Mouse (Mus musculus) frontal cortex, postnatal 14 days (tissue): ENCODE measurements around the gene Rmnd1.
A peak's percentile ranks its signal among the peaks of the same experiment; 100 is the strongest.

Experiments
- DNase-seq, 2 experiments: peaks; one replicate each; pipeline ENCODE4 v3.0.0; 2022; ENCODE audit warnings: low spot score in 2 of 2

The Rmnd1 gene

DNA sequence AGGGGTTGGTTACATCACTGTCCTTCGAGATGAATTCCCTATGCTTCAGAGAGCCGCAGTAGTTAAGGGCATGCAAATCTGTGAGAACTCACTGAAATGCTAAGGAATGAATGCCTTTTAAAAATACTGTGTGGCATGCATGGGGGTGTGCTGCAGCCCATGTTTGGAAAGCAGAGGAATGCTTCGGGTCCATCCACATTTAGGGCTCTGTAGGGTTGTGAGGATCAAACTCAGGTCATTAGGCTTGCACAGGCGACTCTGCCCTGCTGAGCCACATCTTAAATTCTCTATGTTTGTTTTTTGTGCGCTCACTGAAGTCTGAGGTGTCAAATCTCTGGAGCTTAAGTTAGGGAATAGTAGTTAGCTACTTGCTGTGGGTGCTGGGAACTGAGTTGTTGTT, 41.1 kb downstream of the Rmnd1 start:
- DNase-seq: no peak

DNA sequence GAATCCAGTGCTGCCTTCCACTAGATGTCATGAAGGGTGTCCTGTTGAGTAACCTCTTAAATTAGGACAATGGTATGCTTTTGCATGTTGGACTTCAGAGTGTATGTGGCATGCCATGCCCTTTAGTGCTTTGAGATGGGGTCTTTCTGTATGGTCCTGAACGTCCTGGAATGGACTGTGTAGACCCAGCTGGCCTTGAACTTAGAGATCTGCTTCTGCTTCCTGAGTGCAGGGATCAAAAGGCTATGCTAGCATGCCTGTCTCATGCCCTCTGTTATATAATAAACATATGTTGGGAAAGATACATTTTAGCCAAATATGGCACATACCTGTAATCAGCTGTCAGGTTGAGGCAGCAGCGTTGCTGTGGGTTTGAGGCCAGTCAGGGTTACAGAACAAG, 41.6 kb downstream of the Rmnd1 start:
- DNase-seq: no peak

DNA sequence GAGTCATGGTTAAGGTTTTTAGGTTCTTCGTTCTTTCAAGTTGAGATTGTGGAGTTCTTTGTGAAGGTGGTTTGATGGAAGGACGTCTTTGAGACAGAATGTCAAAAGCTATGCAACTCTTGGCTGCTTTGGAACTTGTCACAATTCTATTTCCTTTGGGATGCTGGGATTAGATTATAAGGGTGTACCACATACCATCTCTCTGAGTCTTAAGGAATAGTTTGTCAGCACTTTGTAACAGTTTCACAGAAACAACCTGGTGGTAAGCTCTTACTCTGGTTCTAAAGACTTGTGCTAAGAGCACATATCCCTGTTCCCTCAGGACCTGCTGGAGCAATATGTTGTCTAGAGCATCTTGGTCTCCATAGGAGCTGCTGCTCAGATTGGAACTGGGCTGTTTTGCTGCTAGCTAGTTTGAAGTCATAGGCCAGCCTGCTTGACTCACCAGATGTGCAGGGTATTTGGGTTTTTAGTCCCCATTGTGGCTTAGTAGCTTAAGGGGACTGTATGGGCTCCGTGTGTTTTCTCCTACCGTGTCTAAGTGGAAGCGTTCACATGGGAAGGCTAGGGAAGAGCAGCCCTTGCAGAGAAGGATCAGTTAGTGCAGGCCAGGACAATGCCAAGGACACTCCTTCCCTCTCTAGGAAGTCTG, 42.6 kb downstream of the Rmnd1 start:
- DNase-seq: no peak

DNA sequence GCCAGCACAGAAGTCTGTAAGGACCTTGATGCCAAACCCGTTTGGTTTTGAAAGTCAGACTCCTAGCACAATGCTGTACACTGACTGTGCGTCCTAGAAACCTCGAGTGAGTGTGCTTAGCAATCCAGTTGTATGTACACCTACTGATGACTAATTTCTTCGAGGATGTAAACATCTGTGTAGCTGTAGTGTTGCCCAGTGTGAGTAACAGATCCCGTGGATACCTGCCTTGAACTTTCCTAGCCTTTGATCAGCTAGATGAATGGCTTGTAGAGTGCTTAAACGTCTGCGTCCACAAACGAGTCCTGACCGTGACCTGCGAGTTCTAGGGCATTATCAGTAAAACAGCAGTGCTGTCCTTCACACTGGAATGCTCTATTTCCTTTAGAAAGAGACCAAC, 43.2 kb downstream of the Rmnd1 start:
- DNase-seq: no peak

DNA sequence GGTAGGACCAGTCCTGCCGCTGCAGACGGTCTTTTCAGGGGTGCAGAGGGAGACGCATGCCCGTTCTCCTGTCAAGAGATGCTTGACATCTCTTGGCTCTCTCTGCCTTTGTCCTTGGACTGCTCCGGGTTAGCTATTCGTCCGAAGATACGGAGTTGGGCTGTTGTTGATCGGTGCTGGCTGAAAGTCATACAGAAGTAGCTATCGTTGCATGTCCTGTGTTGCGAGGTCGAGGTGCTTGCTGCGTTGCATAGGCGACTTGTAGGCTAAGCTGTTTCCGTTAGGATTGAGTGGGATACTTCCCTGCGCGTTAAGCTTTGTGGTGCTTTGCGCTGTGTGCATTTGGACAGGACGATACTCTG, 43.8 kb downstream of the Rmnd1 start:
- DNase-seq: no peak

DNA sequence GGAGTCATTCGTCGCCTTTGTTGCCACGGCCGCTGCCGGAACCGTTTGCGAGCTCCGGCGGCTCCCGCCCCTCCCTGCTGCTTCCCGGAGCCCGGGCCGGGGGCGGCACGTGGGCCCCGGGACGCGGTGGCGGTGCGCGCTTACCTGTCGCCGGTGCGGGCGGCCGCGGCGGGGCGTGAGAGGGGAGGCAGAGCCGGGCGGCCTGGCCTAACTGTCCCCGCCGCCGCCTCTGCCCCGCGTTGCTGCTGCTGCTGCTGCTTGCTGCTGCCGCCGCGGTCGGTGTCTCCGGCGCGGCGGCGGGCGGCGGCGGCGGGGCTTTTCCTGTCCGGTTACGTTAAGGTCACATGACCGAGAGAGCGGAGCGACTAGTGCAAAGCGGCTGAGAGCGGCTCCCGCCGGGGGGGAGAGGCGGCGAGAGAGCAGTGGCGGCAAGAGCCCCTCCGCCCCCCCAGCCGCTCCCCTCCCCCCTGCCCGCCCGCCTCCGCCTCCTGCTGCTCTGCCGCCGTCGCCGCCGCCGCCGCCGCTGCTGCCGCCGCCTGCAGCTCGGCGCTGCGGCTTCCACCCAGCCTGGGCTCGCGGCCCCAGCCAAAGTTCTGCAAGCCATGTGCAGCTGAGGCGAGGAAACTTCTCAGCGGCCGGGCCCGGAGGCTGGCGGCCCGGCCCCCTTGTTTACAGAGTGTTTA, 44.3 kb downstream of the Rmnd1 start, which contains the start of gene Zbtb2:
Gene Zbtb2 (minus strand): TSS at position 408 of the 683 bp plus-strand sequence.
- peak; percentile 39 to 46 for DNase-seq

DNA sequence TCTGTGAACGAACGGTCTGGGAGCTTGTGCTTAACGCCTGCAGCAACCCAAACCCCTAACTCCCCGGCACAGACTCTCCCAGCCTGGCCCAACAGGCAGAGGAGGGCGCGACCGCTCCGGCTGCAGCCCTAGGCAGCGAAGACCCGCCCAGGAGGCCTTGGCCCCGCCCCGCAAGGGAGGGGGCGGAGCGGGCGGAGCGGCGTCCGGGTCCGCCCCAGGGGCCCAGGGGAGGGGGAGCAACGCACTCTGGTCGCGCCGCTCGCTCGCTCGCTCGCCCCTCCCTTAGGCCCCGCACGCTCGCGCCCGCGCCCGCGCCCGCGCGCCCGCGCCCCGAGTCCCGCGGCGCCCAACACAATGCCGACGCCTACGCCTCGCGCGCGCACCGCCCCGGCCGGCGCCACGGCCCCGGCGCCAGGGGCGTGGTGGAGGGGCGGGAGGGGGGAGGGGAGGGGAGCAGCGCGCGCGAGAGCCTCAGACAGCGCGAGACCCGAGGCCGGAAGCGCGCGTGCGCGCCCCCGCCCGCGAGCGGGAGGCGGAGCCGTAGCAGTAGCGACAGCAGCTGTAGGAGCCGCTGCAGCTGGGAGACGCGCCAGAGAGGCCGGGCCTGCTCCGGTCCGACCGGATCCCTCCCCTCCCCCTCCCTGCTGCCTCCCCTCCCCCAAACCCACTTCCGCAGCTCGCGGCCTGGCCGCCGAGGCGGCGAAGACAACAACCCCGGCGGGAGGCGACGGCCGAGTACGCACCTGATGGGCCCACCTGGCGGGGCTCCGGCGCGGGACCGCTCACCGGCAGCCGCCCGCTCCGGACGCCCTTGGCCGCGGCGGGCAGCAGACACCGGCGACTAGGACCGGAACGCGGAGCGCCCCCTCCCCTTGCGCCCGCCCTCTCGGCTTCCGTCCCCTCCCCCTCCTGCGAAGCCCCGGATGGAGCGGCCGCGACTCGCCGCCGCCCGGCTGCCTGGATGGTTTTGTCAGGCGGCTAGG, 45.3 kb downstream of the Rmnd1 start:
- peak; percentile 88 to 89 for DNase-seq

DNA sequence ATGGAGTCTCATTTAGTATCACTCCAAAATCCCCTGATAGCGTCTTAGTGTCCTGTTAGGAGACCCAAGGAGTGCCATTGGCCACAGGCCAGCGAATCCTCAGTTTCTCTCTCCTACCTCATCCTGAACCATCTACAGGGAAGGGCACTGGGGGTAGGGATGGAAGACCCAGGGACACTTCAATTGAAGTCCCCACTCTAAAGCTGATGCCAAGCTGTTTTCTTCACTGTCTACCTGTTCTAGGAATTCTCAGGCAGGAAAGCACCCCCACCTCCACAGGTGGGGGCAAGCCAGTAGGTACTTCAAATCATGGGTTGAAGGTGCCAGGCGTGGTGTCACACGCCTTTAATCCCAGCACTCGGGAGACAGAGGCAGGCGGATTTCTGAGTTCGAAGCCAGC, 47.9 kb downstream of the Rmnd1 start:
- no peak for DNase-seq

DNA sequence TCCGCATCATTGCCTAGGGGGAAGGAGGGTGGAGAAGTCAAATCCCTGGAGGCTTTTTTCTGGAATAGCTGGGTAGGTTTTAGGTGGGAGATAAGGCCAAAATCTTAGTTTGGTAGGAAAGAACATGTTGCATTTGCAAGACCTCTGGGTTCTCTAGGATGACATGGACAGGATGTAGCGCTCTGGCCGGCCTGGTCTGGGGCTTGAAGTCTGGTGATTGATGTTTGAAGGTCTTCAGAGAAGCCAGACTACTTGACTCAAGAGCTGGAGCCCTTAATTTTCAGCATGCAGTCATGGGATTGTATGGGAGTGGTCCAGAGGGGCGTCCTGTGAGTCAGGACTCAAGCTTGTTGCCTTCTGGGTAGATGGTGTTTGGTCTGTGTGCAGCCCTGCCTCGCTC, 51.4 kb downstream of the Rmnd1 start:
- no peak for DNase-seq

DNA sequence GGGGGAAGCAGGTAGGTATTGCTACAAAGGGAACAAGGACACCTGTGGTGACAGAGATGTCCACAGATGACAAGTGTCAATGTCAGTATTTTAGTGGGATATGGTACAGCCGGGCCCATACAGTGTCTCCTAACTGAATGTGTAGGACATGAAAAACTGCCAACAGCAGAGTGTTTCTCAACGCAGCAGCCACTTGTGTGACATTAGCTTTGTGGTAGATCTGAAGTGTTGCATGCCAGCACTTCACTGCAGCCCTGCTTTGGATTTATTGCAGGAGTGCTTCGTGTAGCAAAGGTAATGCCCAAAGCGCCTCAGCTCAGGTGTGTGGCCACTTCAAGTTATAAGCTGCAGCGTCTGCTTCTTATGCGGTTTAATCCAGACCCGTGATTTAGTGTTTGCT, 55.3 kb downstream of the Rmnd1 start:
- no peak for DNase-seq

DNA sequence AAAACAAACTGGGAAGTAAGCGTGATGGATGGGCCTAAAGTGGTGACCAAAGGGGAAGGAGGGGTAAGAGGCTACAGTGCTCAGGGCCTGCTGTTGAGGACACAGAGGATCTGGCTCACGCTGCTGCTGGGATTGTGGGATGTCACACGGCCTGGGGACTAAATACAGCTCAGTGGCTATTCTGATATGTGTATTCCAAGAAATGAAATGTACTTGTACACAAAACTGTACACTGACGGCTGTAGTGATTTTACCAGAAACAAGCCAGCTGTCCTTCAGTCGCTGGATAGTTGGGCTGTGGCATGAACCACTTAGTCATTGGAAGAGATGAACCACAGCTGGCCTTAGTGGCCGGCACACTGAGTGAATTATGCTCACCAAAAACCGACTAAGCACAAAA, 55.7 kb downstream of the Rmnd1 start:
- DNase-seq: no peak

DNA sequence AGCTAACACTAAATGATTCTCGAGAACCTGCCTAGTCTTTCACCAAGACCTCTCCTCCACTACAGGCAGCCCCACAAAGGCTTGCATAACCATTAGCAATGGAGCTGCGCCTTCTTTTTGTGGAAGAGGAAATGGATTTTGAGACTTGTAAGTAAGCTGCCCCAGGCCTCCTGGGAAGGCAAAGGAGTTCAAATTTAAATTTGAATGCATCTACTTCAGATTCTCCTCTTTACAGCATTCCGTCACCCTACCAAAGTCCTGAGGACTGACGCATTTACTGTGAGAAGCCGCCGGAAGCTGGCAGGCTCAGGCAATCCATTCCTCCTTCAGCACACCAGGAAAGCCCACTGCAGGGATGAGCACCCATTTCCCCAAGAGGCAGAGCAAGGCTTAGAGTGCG, 56.9 kb downstream of the Rmnd1 start:
- no peak for DNase-seq

DNA sequence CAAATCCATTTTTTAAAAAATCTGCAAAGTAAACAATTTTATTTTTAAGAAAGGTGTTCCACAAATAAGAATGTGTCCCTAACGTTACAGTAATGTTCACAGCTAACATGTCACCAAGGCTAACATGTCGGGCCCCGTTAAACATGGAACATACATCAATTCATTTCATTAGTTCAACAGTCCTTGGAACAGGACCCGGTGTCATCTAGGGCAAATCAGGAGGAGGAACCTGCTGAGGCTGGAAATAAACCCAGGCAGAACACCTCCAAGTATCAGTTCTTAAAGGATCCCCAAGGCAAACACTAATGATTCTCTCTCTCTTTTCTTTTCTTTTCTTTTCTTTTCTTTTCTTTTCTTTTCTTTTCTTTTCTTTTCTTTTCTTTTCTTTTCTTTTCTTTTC, 57.5 kb downstream of the Rmnd1 start:
- DNase-seq: no peak

DNA sequence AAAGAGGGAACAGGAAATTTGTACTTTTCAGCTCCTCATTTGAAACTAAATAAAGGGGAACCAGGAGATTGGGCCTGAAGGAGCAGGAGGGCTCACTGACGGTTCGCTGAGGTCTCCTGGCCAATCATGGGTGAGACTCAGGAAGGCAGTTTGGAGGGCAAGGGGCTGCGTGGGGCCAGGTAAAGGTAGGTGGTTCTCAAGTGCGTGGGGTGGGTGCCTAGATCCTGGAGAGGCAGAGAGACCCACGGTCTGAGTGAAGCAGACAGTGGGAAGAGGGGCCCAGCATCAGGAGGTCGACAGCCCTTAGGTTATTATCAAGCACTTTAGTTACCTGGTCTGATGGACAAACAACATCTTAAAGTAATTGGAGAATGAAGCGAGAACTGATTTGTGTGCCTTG, 57.9 kb downstream of the Rmnd1 start:
- no peak for DNase-seq

DNA sequence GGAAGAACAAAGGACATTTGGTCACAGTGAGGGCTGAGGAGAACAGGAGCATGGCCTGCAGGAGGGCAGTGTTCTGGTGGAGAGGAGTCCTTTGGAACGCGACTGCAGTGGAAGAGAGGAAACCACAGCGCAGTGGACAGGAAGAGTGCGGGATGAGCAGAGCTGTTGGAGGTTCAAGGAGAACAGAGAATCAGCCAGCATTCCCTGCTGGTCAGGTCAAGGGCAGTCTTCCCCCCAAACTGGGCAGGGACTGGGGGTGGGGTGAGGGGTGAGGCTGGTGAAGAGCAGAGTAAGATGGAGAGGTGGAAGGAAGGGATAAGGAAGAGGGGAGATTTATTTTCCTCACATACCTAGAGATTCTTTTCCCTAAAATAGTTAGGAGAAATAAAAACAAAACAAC, 58.6 kb downstream of the Rmnd1 start:
- no peak for DNase-seq

DNA sequence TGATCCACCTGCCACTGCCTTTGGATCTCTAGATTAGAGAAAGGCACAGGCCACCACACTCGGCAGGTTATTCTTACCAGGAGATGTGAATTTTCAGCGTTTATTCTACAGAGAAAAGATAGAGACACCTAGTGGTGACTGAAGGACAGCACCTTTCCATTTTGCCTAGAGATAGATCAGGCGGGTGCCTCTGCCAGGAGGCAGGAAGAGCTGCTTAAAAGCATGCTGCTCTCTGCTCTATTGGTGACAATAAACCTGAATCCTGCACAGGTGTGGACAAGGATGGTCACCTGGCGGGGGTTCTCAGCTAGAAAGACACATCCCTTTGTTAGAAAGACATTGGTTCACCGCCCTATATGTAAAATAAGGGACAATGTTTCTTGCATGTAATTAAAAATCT, 60.2 kb downstream of the Rmnd1 start:
- peak in 1 of 2 experiments; percentile 32 for DNase-seq

DNA sequence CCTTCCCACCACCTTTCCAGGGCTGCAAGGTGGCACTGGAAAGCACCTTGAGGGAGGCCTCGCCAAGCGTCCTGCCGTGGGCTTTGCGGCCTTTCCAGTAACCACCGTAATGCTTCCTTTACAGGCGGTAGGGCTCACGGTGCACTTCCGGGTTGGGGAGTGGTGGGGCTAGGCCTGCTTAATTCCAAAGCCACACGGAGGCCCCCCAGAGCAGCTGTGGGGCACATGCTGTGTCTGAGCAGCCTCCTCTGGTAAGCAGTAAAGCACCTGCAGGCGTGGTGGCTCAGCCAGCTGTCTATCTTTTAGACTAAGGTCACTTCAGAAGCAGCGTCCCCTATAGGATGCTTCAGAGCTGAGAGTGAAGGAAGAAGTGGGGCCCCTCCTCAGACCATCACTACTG, 62.1 kb downstream of the Rmnd1 start:
- no peak for DNase-seq

DNA sequence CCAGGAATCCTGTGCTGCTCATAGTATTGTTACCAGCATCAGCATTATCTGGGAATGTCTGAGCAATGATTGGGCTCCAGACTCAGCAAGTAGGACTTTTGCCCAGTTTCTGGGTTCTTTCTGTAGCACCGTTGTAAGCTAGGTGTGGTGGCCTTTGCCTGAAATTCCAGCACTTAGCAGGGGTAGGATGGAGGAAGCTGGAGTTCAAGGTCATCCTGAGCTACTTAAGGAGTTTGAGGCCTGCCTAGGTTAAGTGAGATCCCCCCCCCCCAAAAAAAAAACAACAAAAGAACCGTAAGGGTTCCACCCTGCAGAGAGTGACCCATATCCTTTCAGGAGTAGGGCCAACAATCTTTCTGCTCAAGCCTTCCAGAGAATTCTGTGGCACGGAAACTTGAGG, 67.6 kb downstream of the Rmnd1 start:
- no peak for DNase-seq

DNA sequence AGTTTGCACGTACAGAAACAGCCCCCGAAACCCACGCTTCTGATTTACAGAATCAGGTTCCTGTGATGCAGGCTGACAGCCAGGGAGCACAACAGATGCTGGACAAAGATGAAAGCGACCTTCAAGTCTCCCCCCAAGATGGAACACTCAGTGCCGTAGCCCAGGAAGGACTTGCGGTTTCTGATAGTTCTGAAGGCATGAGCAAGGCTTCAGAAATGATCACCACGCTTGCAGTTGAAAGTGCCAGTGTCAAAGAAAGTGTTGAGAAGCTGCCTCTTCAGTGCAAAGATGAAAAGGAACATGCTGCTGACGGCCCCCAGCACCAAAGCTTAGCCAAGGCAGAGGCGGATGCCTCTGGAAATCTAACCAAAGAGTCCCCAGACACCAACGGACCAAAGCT, 74.8 kb downstream of the Rmnd1 start:
- DNase-seq: no peak

DNA sequence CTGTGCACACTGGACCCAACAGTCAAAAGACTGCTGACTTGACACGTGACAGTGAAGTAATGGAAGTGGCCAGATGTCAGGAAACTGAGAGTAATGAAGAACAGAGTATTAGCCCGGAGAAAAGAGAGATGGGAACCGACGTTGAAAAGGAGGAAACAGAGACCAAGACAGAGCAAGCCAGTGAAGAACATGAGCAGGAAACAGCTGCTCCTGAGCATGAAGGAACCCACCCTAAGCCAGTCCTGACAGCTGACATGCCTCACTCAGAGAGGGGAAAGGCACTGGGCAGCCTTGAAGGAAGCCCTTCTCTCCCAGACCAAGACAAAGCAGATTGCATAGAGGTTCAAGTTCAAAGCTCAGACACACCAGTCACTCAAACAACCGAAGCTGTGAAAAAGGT, 75.5 kb downstream of the Rmnd1 start:
- no peak for DNase-seq

DNA sequence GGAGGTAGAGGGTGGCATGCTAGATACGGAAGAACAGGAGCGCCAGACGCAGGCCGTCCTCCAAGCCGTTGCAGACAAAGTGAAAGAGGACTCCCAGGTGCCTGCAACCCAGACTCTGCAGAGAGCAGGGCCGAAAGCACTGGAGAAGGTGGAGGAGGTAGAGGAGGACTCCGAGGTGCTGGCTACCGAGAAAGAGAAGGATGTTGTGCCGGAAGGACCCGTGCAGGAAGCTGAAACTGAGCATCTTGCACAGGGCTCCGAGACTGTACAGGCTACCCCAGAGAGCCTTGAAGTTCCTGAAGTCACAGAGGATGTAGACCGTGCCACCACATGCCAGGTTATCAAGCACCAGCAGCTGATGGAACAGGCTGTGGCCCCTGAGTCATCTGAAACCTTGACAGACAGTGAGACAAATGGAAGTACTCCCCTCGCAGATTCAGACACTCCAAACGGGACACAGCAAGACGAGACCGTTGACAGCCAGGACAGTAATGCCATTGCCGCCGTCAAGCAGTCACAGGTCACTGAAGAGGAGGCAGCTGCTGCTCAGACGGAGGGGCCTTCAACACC, 76.2 kb downstream of the Rmnd1 start:
- no peak for DNase-seq
